Mouse (Mus musculus) gastrocnemius, adult 2 months (tissue): Measurements from ENCODE around the gene Gm20498. TPM values are rescaled to one million over a fixed set of nuclear protein-coding genes. Genes with fewer than 3 reads are reported as not detected.

Experiments used
- DNase-seq: peaks from one replicate; pipeline ENCODE4 v3.0.0; 2022
- H3K27ac ChIP-seq: fragments of 200-600 bp; 2 replicates; pipeline ENCODE4 v1.8.1; 2022; ENCODE audit warnings: mild to moderate bottlenecking
- H3K4me3 ChIP-seq: fragments of 200-600 bp; 2 replicates; pipeline ENCODE4 v1.8.1; 2022; ENCODE audit warnings: mild to moderate bottlenecking, moderate library complexity
- CTCF ChIP-seq: fragments of 200-600 bp; IDR thresholded peaks from 2 replicates; pipeline ENCODE4 v1.8.1; 2022; ENCODE audit warnings: antibody characterized with exemption, mild to moderate bottlenecking, moderate library complexity
- intact Hi-C: fragments of 180-260 bp; cut with DNase I; formaldehyde crosslinking; loops from one replicate; pipeline ENCODE4 v1.15.1; 2025
- total RNA-seq, 2 experiments: library from RNA; stranded (reverse); gene quantifications; 2 replicates each; pipeline ENCODE4 v1.2.3; 2021

Gm20498 gene
- total RNA-seq, 2 experiments from 2014 or later: 38.2 to 45.9 TPM

DNA sequence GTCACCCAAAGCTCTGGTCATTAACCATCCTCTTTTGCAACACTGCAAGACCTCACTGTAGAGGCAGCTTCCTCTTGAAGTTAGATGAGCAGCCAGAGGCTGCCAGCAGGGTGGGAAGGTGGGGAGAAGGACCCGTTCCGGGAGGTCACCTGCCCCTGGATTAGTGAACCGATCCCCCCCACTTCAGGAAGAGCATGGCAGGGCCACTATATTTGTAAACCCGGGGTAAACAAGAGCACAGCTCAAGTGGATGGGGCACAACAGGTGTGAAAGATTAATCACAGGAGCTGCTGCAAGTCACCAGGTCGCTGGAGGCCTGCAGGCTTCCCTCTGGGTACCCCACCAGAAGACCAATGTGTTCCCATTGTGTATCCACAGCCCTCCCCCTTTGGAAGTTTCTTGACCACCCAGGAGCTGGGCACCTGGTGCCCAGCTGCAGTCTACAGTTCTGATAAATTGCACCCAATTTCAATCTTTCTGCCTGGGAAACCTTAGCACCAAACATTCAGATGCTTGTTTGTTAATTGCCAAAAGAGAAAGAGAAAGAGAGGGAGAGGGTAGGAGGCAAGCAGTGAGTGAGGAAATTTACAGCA lies 201.6 kb downstream of the Gm20498 start:
- peak; percentile 37 for DNase-seq
- Histone ChIP-seq H3K4me3 (peak overlapping the region; percentile 79), H3K27ac (peak overlapping the region; percentile 86)
- intact Hi-C loops: loop anchor here (5.0 kb wide), 3 partner anchors 44 to 129 kb away; no protein-coding TSS in a partner anchor
- TF ChIP-seq CTCF: no peak

DNA sequence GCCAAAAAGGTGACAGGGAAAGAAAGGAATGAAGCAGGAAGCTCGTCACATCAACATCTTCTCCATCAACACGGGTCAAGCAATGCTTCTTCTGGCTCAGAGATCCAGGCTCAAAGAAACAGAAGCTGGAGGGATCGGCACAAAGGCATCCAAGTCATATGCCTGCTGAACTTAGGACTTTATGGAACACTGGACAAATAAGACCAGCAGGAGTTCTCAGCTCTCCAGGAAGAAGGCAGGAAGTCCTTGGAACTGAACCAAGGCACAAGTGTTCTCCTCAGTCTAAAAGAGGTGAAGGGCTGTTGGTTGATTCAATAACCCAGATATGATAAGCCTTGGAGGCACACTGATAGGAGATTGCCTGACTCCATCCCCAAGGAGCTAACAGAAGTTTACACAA lies 207.7 kb downstream of the Gm20498 start:
- no peak for TF ChIP-seq CTCF
- Histone ChIP-seq H3K27ac (no peak overlapping the region), H3K4me3 (no peak overlapping the region)
- DNase-seq: no peak
- intact Hi-C loops: no loop called here

DNA sequence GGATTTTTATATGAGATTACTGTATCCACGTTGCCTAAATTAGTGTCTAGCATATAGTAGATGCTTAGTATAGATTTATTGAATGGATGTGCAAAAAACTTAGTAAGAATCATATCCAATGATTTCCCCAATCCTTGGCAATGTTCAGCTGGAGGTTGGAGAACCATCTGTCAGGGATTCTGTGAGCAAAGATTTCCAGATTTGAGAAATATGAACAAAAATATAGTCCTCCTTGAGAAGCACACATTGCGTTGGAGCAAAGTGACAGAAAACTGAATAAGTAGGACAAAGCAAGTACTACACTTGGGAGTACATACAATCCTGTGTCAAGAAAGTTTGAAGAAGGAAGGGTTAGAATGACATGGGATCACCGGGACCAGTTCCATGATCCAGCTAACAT lies 208.6 kb downstream of the Gm20498 start:
- intact Hi-C loops: no loop called here
- no peak overlapping the region for H3K4me3 ChIP-seq
- no peak for TF ChIP-seq CTCF
- H3K27ac ChIP-seq: no peak overlapping the region
- no peak for DNase-seq

DNA sequence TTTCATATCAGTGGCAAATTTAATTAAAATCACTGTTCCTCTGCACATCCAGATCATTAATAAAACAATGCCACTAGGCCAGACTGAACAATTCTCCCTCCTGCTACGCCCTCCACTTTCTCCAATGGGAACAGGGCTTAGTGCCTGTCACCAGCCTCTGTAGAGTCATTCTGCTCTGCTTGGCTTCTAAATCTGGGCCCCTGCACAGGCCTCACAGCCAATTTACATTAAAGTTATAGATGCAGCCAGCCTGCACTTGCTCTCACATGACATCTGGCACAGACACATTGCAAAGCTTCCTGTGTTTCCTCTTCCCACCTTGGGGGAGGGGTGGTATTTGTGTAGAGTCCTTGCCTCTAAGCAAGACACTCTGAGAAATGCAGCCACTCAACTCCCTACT lies 211.7 kb downstream of the Gm20498 start:
- no peak for TF ChIP-seq CTCF
- Histone ChIP-seq H3K4me3 (no peak overlapping the region), H3K27ac (no peak overlapping the region)
- intact Hi-C loops: no loop called here
- no peak for DNase-seq

DNA sequence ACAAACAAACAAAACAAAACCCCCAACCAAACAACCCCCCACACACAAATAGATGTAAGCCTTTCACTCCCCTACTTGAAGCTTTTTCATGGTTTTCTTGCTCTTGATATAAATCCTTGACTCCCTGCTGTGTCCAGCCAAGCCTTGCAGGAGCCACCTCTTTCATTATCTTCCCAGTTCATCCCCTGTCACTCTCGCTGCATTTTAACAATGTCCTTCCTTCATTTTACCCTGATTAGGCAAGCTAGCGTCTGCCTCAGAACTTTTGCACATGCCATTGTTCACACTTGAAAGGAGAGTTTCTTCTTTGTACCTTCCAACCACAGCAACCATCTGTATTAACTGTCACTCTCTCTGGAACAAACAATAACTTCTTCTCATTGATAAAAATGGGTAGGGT lies 214.9 kb downstream of the Gm20498 start:
- no peak for TF ChIP-seq CTCF
- no peak for DNase-seq
- intact Hi-C loops: no loop called here
- no peak overlapping the region for H3K27ac ChIP-seq
- H3K4me3 ChIP-seq: no peak overlapping the region

DNA sequence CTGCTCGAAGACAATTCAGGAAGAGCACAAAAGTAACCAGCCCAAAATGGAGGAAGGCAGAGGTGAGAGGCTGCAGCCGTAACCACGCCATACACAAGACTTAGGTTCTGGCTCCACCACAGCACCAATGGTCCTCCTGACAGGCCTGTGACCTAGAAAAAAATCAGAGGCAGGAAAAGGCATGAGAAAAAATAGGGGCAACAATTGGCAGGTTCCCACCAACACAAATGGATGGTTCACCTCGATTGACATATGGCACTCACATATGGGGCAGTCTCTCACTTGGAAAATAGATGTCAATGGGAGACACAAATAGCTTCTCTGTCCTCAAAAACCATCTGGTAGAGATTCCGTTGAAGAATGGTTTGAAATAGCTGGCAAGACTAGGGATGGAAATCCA lies 216.8 kb downstream of the Gm20498 start:
- TF ChIP-seq CTCF: no peak
- no peak for DNase-seq
- H3K27ac ChIP-seq: no peak overlapping the region
- intact Hi-C loops: no loop called here
- H3K4me3 ChIP-seq: no peak overlapping the region

Other genes with a start within 250 kb of the Gm20498 start
- 10 to 100 TPM; 23.6 to 26.1 TPM for gene Slc8a3, start 199.7 kb downstream of the Gm20498 start, total RNA-seq
- 1 to 10 TPM in 1 of 2 experiments, under 1 TPM in 1; 0.95 to 1.1 TPM for gene Gm4787, start 153.4 kb downstream of the Gm20498 start, total RNA-seq
- gene Adam4, start 111.0 kb downstream of the Gm20498 start, total RNA-seq: 1 to 10 TPM; 1.0 to 1.6 TPM
- gene Cox16, start 47.8 kb downstream of the Gm20498 start, total RNA-seq: 10 to 100 TPM; 78.1 to 89.0 TPM
- 10 to 100 TPM; 36.2 to 43.6 TPM for gene Synj2bp, start within 50 bp of the Gm20498 start, total RNA-seq
- not detected for gene Adam21, start 35.6 kb upstream of the Gm20498 start, total RNA-seq
- 10 to 100 TPM; 11.9 to 13.2 TPM for gene Med6, start 62.1 kb upstream of the Gm20498 start, total RNA-seq
- 1 to 10 TPM; 5.1 to 9.5 TPM for gene Ttc9, start 98.3 kb upstream of the Gm20498 start, total RNA-seq
- under 1 TPM; 0.08 to 0.10 TPM for gene Map3k9, start 248.3 kb upstream of the Gm20498 start, total RNA-seq